Mouse (Mus musculus) MEL (cell line): ENCODE data around the gene Dpysl5.

Experiments used
- CTCF ChIP-seq, 3 experiments: IDR thresholded peaks in 2 of 3; conservative IDR thresholded peaks in 1 of 3; 2 replicates each; pipeline ENCODE4 v1.5.1; 2011 to 2012; ENCODE audit warnings: low read length in 3 of 3, low read depth in 2 of 3, mild to moderate bottlenecking in 2 of 3, improper control_type of control experiment in 1 of 3, inconsistent platforms in 1 of 3, mixed read lengths in 1 of 3, moderate library complexity in 1 of 3; ENCODE audit not compliant: control insufficient read depth in 1 of 3, insufficient read depth in 1 of 3, poor library complexity in 1 of 3, severe bottlenecking in 1 of 3
- E2F4 ChIP-seq: IDR thresholded peaks from 2 replicates; pipeline ENCODE4 v1.6.1; 2011; ENCODE audit warnings: low read depth, low read length, improper control_type of control experiment, borderline replicate concordance
- EP300 ChIP-seq, 2 experiments: IDR thresholded peaks; 2 replicates each; pipeline ENCODE4 v1.6.1; 2011; ENCODE audit warnings: improper control_type of control experiment in 2 of 2, low read length in 2 of 2, low read depth in 1 of 2, mild to moderate bottlenecking in 1 of 2
- JUND ChIP-seq: IDR thresholded peaks from 2 replicates; pipeline ENCODE4 v1.6.1; 2011; ENCODE audit warnings: low read depth, mild to moderate bottlenecking, improper control_type of control experiment, low read length
- MAZ ChIP-seq: IDR thresholded peaks from 2 replicates; pipeline ENCODE4 v1.6.1; 2012; ENCODE audit warnings: low read depth, mild to moderate bottlenecking, inconsistent platforms, low read length, improper control_type of control experiment
- MYC ChIP-seq: IDR thresholded peaks from 2 replicates; pipeline ENCODE4 v1.6.1; 2011; ENCODE audit warnings: low read depth, mild to moderate bottlenecking, low read length, improper control_type of control experiment, moderate library complexity
- POLR2A ChIP-seq, 2 experiments: IDR thresholded peaks; 2 replicates each; pipeline ENCODE4 v1.6.1; 2011 to 2012; ENCODE audit warnings: low read length in 2 of 2, mild to moderate bottlenecking in 2 of 2, control low read depth in 1 of 2, improper control_type of control experiment in 1 of 2, low read depth in 1 of 2, moderate library complexity in 1 of 2; ENCODE audit not compliant: control insufficient read depth in 1 of 2, insufficient read depth in 1 of 2, poor library complexity in 1 of 2
- SMC3 ChIP-seq: IDR thresholded peaks from 2 replicates; pipeline ENCODE4 v1.6.1; 2011; ENCODE audit warnings: low read depth, low read length, improper control_type of control experiment
- TCF12 ChIP-seq: IDR thresholded peaks from 2 replicates; pipeline ENCODE4 v1.6.1; 2014; ENCODE audit warnings: low read depth, mild to moderate bottlenecking, inconsistent platforms, low read length, improper control_type of control experiment, moderate library complexity
- ZMIZ1 ChIP-seq: IDR thresholded peaks from 2 replicates; pipeline ENCODE4 v1.6.1; 2012; ENCODE audit warnings: low read depth, mild to moderate bottlenecking, inconsistent platforms, low read length, improper control_type of control experiment, moderate library complexity

GRCm38 (mm10) chr5:30674001-30674400 is 37.4 kb upstream of the Dpysl5 start:
- TF ChIP-seq ZMIZ1 (no peak), POLR2A (IDR thresholded peaks at IDR 0.05; ENCODE audit: control insufficient read depth in 1 of 2, insufficient read depth in 1 of 2, low read depth in 1 of 2, low read length in 2 of 2, poor library complexity in 1 of 2) (0 out of 4 replicates have a peak, but pooled peaks of 1 of the 2 experiments have one; percentile 28), EP300 (IDR thresholded peaks at IDR 0.05; ENCODE audit: low read depth in 1 of 2, low read length in 2 of 2) (no peak), MAZ (no peak), MYC (no peak), JUND (no peak), SMC3 (no peak), TCF12 (no peak), E2F4 (no peak), CTCF (IDR thresholded peaks at IDR 0.05 in 2 of 3, conservative IDR thresholded peaks at IDR 0.05 in 1 of 3; ENCODE audit: control insufficient read depth in 1 of 3, insufficient read depth in 1 of 3, low read depth in 2 of 3, low read length in 3 of 3, poor library complexity in 1 of 3, severe bottlenecking in 1 of 3) (no peak)
